Mouse (Mus musculus): ENCODE data around the gene Zc3h4. TPM values are rescaled to one million over a fixed set of nuclear protein-coding genes. Genes with fewer than 3 reads are reported as not detected.

Gene Zc3h4
- polyA plus RNA-seq, 1 experiment: 95.0 TPM

- TF ChIP-seq POLR2A (IDR thresholded peaks at IDR 0.05; ENCODE audit: borderline replicate concordance, control insufficient read depth, low read depth, low read length) (no peak), CTCF (IDR thresholded peaks at IDR 0.05; ENCODE audit: control insufficient read depth, insufficient read depth, low read length) (peak; percentile 94)
- Histone ChIP-seq H3K4me3 (replicated peaks; ENCODE audit: control insufficient read depth, low read depth, low read length) (no peak overlapping the region), H3K4me1 (ENCODE audit: control insufficient read depth, insufficient read depth, low read length) (no peaks in the 10 kb centered on the region), H3K27ac (ENCODE audit: control insufficient read depth, insufficient read depth, low read depth, low read length, poor library complexity) (no peak overlapping the region)
- WGBS: 59% methylated on average over 4 of the region's 4 CpGs
These were observed 25.5 kb downstream of the Zc3h4 start for GRCm38 (mm10) chr7:16426129-16426729.

DNA sequence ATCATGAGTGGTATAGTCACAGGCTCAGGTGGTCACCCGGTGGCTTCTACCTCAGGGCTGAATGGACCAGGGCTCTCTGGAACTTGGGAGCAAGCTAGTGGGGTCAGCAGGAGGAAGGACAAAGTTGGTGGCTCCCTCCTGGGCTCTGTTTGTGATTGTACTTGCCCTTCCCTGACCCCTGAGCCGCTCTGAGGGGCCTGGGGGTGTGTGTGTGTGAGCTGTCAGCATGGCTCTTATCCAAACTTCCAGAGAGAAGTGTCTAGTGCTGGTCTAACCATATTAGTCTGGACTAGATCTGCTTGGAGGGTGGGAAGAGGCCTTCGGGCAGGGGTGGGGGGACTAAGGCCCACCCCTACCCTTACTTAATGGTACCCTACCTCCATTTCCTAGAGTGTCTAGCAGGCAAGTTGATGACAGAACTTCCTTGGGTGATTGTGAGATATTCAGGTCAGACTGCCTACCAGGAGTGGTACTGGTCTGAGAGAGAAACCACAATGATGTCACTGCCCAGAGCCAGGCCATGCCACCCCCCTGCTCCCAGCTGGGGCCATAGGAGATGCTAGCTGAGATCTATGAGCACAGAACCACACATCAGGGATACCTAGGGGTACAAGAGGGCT lies 32.8 kb downstream of the Zc3h4 start:
- WGBS: 86% methylated on average over 3 of the region's 3 CpGs
- TF ChIP-seq CTCF (IDR thresholded peaks at IDR 0.05; ENCODE audit: control insufficient read depth, insufficient read depth, low read length): no peak
- no peak for TF ChIP-seq POLR2A (IDR thresholded peaks at IDR 0.05; ENCODE audit: borderline replicate concordance, control insufficient read depth, low read depth, low read length)
- H3K4me1 ChIP-seq (ENCODE audit: control insufficient read depth, insufficient read depth, low read length): no peaks in the 10 kb centered on the region
- H3K4me3 ChIP-seq (replicated peaks; ENCODE audit: control insufficient read depth, low read depth, low read length): no peak overlapping the region
- no peak overlapping the region for H3K27ac ChIP-seq (ENCODE audit: control insufficient read depth, insufficient read depth, low read depth, low read length, poor library complexity)

DNA sequence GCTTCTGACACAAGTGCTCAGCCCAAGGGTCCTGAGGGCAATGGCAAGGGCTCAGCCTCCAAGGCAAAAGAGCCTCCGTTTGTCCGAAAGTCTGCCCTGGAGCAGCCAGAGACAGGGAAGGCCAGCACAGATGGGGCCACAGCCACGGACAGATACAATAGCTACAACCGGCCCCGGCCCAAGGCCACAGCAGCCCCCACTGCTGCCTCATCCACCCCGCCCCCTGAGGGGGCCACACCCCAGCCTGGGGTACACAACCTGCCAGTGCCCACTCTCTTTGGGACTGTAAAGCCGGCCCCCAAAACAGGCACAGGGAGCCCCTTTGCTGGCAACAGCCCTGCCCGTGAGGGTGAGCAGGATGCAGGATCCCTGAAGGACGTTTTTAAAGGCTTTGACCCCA lies 34.4 kb downstream of the Zc3h4 start:
- H3K27ac ChIP-seq (ENCODE audit: control insufficient read depth, insufficient read depth, low read depth, low read length, poor library complexity): no peak overlapping the region
- TF ChIP-seq POLR2A (IDR thresholded peaks at IDR 0.05; ENCODE audit: borderline replicate concordance, control insufficient read depth, low read depth, low read length): no peak
- TF ChIP-seq CTCF (IDR thresholded peaks at IDR 0.05; ENCODE audit: control insufficient read depth, insufficient read depth, low read length): no peak
- H3K4me3 ChIP-seq (replicated peaks; ENCODE audit: control insufficient read depth, low read depth, low read length): no peak overlapping the region
- H3K4me1 ChIP-seq (ENCODE audit: control insufficient read depth, insufficient read depth, low read length): no peaks in the 10 kb centered on the region
- 90% methylated on average over 9 of the region's 9 CpGs for WGBS

DNA sequence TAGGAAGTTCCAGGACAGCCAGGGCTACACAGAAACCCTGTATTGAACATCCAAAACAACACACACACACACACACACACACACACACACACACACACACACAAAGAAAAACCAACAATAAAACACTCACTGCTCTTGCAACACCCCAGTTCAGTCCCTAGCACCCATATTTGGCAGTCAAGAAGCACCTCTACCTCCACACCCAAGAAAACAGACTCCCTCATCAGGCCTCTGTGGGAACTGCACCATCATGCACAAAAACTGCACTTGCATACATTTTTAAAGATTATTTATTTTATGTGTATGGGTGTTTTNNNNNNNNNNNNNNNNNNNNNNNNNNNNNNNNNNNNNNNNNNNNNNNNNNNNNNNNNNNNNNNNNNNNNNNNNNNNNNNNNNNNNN lies 40.5 kb downstream of the Zc3h4 start:
- no peak for TF ChIP-seq POLR2A (IDR thresholded peaks at IDR 0.05; ENCODE audit: borderline replicate concordance, control insufficient read depth, low read depth, low read length)
- TF ChIP-seq CTCF (IDR thresholded peaks at IDR 0.05; ENCODE audit: control insufficient read depth, insufficient read depth, low read length): peak; percentile 13; the same call in 1 of the 2 replicates

DNA sequence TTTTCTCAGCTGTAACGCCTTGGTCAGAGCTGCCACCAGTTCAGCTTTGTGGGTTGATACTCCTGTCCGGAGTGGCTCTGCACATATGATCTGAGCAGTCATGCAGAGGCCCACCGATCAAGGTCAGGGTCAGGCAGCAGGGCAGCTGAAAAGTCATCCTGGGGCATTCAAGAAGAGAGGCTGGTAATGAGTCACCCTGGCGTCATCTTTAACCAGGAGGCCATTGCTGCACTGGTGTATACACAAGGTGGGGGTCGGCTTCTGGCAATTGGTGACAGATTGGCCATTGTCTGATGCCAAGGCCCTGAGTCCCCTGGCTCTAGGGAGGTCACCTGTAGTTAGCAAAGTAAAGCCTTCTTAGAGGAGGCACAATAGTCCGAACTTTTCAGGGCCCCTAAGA lies 50.9 kb downstream of the Zc3h4 start:
- H3K4me3 ChIP-seq (replicated peaks; ENCODE audit: control insufficient read depth, low read depth, low read length): no peak overlapping the region
- peaks cover 2% of the 10 kb centered on the region; the same call in 1 of the 2 replicates for H3K4me1 ChIP-seq (ENCODE audit: control insufficient read depth, insufficient read depth, low read length)
- WGBS: 86% methylated on average over 6 of the region's 6 CpGs
- no peak overlapping the region for H3K27ac ChIP-seq (ENCODE audit: control insufficient read depth, insufficient read depth, low read depth, low read length, poor library complexity)
- TF ChIP-seq CTCF (IDR thresholded peaks at IDR 0.05; ENCODE audit: control insufficient read depth, insufficient read depth, low read length): no peak
- TF ChIP-seq POLR2A (IDR thresholded peaks at IDR 0.05; ENCODE audit: borderline replicate concordance, control insufficient read depth, low read depth, low read length): no peak

More for the DNA sequence above, 40.5 kb downstream of the Zc3h4 start:
- Histone ChIP-seq H3K4me3 (replicated peaks; ENCODE audit: control insufficient read depth, low read depth, low read length) (no peak overlapping the region), H3K27ac (ENCODE audit: control insufficient read depth, insufficient read depth, low read depth, low read length, poor library complexity) (no peak overlapping the region), H3K4me1 (ENCODE audit: control insufficient read depth, insufficient read depth, low read length) (no peaks in the 10 kb centered on the region)

DNA sequence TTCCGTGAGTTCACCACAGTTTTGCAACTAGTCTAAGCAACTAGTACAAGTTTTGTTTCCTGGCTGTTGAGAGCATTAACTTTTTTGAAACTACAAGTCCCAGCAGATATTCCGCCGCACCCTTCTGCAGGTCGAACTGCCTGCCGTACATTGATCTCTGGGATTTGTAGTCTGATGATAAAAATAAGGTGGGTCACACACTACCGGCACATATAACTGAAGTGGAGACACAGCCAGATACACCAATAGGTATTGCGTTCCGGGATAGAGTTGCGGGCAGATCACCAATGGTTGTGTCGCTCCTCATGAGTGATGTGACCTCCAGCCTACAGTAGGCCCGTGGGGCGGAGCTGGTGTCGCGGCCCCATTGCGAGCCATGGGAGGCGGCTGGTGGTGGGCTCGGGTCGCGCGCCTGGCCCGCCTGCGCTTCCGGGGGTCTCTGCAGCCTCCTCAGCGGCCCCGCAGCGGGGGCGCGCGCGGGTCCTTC lies 51.9 kb downstream of the Zc3h4 start, which contains the start of gene Tmem160:
Gene Tmem160, plus strand, starts transcription at position 193 of the 487 bp plus-strand sequence.
- H3K27ac ChIP-seq (ENCODE audit: control insufficient read depth, insufficient read depth, low read depth, low read length, poor library complexity): no peak within 1 kb of the TSS; the same call in 1 of the 2 replicates
- peaks cover 2% of the 10 kb centered on the region; the same call in 1 of the 2 replicates for H3K4me1 ChIP-seq (ENCODE audit: control insufficient read depth, insufficient read depth, low read length)
- 1% methylated on average over 29 of the region's 30 CpGs for WGBS
- peak within 1 kb of the TSS; percentile 78 for H3K4me3 ChIP-seq (replicated peaks; ENCODE audit: control insufficient read depth, low read depth, low read length)
- peak; percentile 6; the same call in 1 of the 2 replicates for TF ChIP-seq POLR2A (IDR thresholded peaks at IDR 0.05; ENCODE audit: borderline replicate concordance, control insufficient read depth, low read depth, low read length)
- no peak for TF ChIP-seq CTCF (IDR thresholded peaks at IDR 0.05; ENCODE audit: control insufficient read depth, insufficient read depth, low read length)

DNA sequence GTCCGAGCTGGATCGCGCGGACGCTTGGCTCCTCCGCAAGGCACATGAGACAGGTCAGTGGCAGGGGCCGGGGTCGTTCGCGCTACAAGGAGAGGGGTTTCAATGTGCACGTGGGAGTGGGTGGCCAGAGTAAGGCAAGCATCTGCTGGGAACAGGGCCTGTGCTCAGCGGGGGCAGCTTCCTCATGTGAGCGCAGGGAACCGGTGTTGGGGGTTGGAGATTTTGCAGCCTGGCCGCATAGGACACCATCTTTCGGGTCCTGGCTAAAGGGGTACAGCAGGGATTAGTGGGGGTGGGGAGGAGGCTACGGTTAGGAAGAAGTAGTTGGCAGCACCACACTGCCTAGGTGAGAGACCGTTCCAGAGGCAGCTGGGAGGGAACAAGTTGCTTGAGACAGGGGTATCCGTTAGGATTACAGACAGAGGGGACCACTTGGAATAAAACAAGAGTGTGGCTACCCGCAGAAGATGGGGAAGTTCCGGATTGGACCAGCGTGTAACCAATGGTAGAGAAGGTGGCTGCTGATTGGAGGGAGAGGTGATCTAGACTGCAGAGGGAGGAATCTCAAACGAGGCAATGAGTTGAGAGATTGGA lies 52.5 kb downstream of the Zc3h4 start:
- Histone ChIP-seq H3K4me3 (replicated peaks; ENCODE audit: control insufficient read depth, low read depth, low read length) (peak overlapping the region; percentile 78), H3K4me1 (ENCODE audit: control insufficient read depth, insufficient read depth, low read length) (peaks cover 2% of the 10 kb centered on the region; the same call in 1 of the 2 replicates), H3K27ac (ENCODE audit: control insufficient read depth, insufficient read depth, low read depth, low read length, poor library complexity) (no peak overlapping the region; the same call in 1 of the 2 replicates)
- TF ChIP-seq POLR2A (IDR thresholded peaks at IDR 0.05; ENCODE audit: borderline replicate concordance, control insufficient read depth, low read depth, low read length) (no peak; the same call in 1 of the 2 replicates), CTCF (IDR thresholded peaks at IDR 0.05; ENCODE audit: control insufficient read depth, insufficient read depth, low read length) (no peak)
- under 1% methylated on average over 23 of the region's 23 CpGs for WGBS

- peaks cover 2% of the 10 kb centered on the region; the same call in 1 of the 2 replicates for H3K4me1 ChIP-seq (ENCODE audit: control insufficient read depth, insufficient read depth, low read length)
- TF ChIP-seq CTCF (IDR thresholded peaks at IDR 0.05; ENCODE audit: control insufficient read depth, insufficient read depth, low read length) (no peak), POLR2A (IDR thresholded peaks at IDR 0.05; ENCODE audit: borderline replicate concordance, control insufficient read depth, low read depth, low read length) (no peak)
- no peak overlapping the region for H3K27ac ChIP-seq (ENCODE audit: control insufficient read depth, insufficient read depth, low read depth, low read length, poor library complexity)
- no peak overlapping the region for H3K4me3 ChIP-seq (replicated peaks; ENCODE audit: control insufficient read depth, low read depth, low read length)
- WGBS: 90% methylated on average over 14 of the region's 14 CpGs
These were observed 54.3 kb downstream of the Zc3h4 start for GRCm38 (mm10) chr7:16455016-16455415.
